Mouse (Mus musculus) neural tube, embryonic 13.5 days (tissue): ENCODE measurements around the gene Gm20388. TPM values are rescaled to one million over a fixed set of nuclear protein-coding genes. Genes with fewer than 3 reads are reported as not detected.
A peak's percentile ranks its signal among the peaks of the same experiment; 100 is the strongest.
"Not testable (repeated sequence)": the region's sequence is repeated elsewhere in the genome, so short reads cannot be mapped to it uniquely, and the experiment has no call there.

Source experiments
- ATAC-seq: fragments of 200-750 bp; cut with Nextera tagmentation; 2 replicates; pipeline ENCODE4 v1.8.0; 2017; ENCODE audit warnings: low read depth, mild to moderate bottlenecking, moderate TSS enrichment, moderate library complexity
- H3K27ac ChIP-seq: fragments of 300-500 bp; sonication (generic); replicated peaks from 2 replicates; pipeline ENCODE4 v1.5.1; 2015; ENCODE audit warnings: moderate library complexity, mild to moderate bottlenecking, inconsistent platforms
- H3K27me3 ChIP-seq: fragments of 300-500 bp; sonication (generic); 2 replicates; pipeline ENCODE4 v1.6.1; 2015; ENCODE audit warnings: mild to moderate bottlenecking, inconsistent platforms
- H3K36me3 ChIP-seq: fragments of 300-500 bp; sonication (generic); 2 replicates; pipeline ENCODE4 v1.6.1; 2015; ENCODE audit warnings: mild to moderate bottlenecking, inconsistent platforms
- H3K4me1 ChIP-seq: fragments of 300-500 bp; sonication (generic); replicated peaks from 2 replicates; pipeline ENCODE4 v1.6.1; 2015; ENCODE audit warnings: inconsistent platforms
- H3K4me2 ChIP-seq: fragments of 300-500 bp; sonication (generic); 2 replicates; pipeline ENCODE4 v1.6.1; 2015; ENCODE audit warnings: inconsistent platforms, mild to moderate bottlenecking, moderate library complexity
- H3K4me3 ChIP-seq: fragments of 300-500 bp; sonication (generic); 2 replicates; pipeline ENCODE4 v1.5.1; 2015; ENCODE audit warnings: mild to moderate bottlenecking, inconsistent platforms
- H3K9ac ChIP-seq: fragments of 300-500 bp; sonication (generic); 2 replicates; pipeline ENCODE4 v1.6.1; 2015; ENCODE audit warnings: moderate library complexity, mild to moderate bottlenecking, inconsistent platforms
- H3K9me3 ChIP-seq: fragments of 300-500 bp; sonication (generic); 2 replicates; pipeline ENCODE4 v1.6.1; 2016; ENCODE audit warnings: inconsistent platforms
- WGBS: fragments of 180-500 bp; shearing (Covaris S2); methylation state at CpG from one replicate; pipeline ENCODE4 v1.1.7; 2015; 5-methylcytosine and 5-hydroxymethylcytosine counted together
- polyA plus RNA-seq: library from polyadenylated mRNA; unstranded; fragments of >200 nt; fragmentation: Nextera tagmentation; extraction: Ambion mirVana; gene quantifications from 2 replicates; pipeline ENCODE4 v1.2.1, GENCODE M21; 2015

The Gm20388 gene
- polyA plus RNA-seq, 1 experiment from 2014 or later, result 0.27 TPM

DNA sequence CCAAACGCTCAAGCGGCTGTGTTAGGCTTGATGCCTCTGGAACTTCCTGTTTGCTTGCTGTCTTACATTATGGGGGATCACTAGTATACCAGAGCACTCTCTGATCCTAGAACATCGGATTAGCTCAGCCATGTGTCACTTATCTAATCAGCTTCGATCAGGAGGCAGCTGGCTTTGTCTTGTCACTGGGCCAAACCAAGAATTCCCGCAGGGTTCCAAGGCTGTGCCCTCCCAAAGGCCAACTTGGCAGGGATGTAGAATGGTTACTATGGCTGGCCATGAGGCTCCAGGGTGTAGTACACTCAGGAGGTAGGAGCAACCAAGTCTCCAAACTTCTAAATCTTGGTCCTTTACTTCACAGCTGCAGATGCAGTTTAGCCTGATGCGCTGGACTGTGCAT is 2656.1 kb downstream of the Gm20388 start:
- Histone ChIP-seq H3K27me3 (no peaks in the 10 kb centered on the region), H3K4me3 (peak overlapping the region; percentile 73), H3K4me2 (peak overlapping the region; percentile 88), H3K36me3 (peaks cover 21% of the 10 kb centered on the region), H3K4me1 (peaks cover 28% of the 10 kb centered on the region), H3K9me3 (no peaks in the 10 kb centered on the region), H3K9ac (peak overlapping the region; percentile 70), H3K27ac (peak overlapping the region; percentile 91)
- WGBS, result 42% methylated on average over 6 of the region's 6 CpGs
- ATAC-seq, result 0 out of 2 replicates have a peak, but pooled peaks have one; percentile 2

GRCm38 (mm10) chr8:122567361-122568108 is 2656.9 kb downstream of the Gm20388 start, which contains the start of gene Cdt1:
Cdt1 (plus strand) TSS chr8:122568015.
- peak within 1 kb of the TSS; percentile 70 for H3K9ac ChIP-seq
- under 1% methylated on average over 62 of the region's 62 CpGs for WGBS
- peak within 1 kb of the TSS; percentile 73 for H3K4me3 ChIP-seq
- peaks cover 28% of the 10 kb centered on the region for H3K4me1 ChIP-seq
- peak within 1 kb of the TSS; percentile 88 for H3K4me2 ChIP-seq
- H3K36me3 ChIP-seq, result peaks cover 29% of the 10 kb centered on the region
- no peaks in the 10 kb centered on the region for H3K9me3 ChIP-seq
- H3K27ac ChIP-seq, result peak within 1 kb of the TSS; percentile 91
- peak; percentile 97 for ATAC-seq
- no peaks in the 10 kb centered on the region for H3K27me3 ChIP-seq

- peak overlapping the region; percentile 88 for H3K4me2 ChIP-seq
- H3K9me3 ChIP-seq, result no peaks in the 10 kb centered on the region
- under 1% methylated on average over 34 of the region's 34 CpGs for WGBS
- H3K36me3 ChIP-seq, result peaks cover 33% of the 10 kb centered on the region
- no peaks in the 10 kb centered on the region for H3K27me3 ChIP-seq
- H3K4me1 ChIP-seq, result peaks cover 31% of the 10 kb centered on the region
- H3K4me3 ChIP-seq, result peak overlapping the region; percentile 73
- H3K27ac ChIP-seq, result peak overlapping the region; percentile 74
- H3K9ac ChIP-seq, result peak overlapping the region; percentile 70
- ATAC-seq, result peak; percentile 63
Measured at GRCm38 (mm10) chr8:122568109-122568504, 2657.5 kb downstream of the Gm20388 start.

GRCm38 (mm10) chr8:122568881-122569309 is 2658.3 kb downstream of the Gm20388 start:
- ATAC-seq, result no peak
- H3K9me3 ChIP-seq, result no peaks in the 10 kb centered on the region
- H3K27me3 ChIP-seq, result no peaks in the 10 kb centered on the region
- H3K4me1 ChIP-seq, result peaks cover 37% of the 10 kb centered on the region
- no peak overlapping the region; the same call in 1 of the 2 replicates for H3K9ac ChIP-seq
- 7% methylated on average over 10 of the region's 10 CpGs for WGBS
- H3K36me3 ChIP-seq, result peaks cover 33% of the 10 kb centered on the region
- H3K27ac ChIP-seq, result no peak overlapping the region
- H3K4me3 ChIP-seq, result peak overlapping the region; percentile 73
- peak overlapping the region; percentile 88 for H3K4me2 ChIP-seq

DNA sequence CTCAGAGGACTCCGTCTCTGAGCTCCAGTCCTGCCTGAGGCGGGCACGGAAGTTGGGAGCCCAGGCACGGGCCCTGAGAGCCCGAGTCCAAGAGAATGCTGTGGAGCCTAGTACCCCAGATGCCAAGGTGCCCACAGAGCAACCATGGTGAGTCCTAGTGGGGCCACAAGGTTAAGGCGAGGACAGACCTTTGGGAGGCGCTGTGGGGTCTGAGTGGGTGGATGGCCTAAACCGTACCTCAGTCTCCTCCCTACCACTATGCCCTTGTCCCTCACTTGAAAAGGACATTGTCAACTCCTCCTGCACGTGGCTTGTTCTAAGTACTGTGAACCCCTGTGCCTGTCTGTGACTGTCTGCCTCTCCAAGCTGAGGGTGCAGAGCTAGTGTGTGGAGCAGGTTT is 2658.7 kb downstream of the Gm20388 start:
- H3K36me3 ChIP-seq, result peaks cover 32% of the 10 kb centered on the region
- no peaks in the 10 kb centered on the region for H3K27me3 ChIP-seq
- H3K4me2 ChIP-seq, result peak overlapping the region; percentile 88
- 64% methylated on average over 9 of the region's 9 CpGs for WGBS
- no peaks in the 10 kb centered on the region for H3K9me3 ChIP-seq
- no peak for ATAC-seq
- H3K9ac ChIP-seq, result no peak overlapping the region; the same call in 1 of the 2 replicates
- H3K4me1 ChIP-seq, result peaks cover 41% of the 10 kb centered on the region
- no peak overlapping the region for H3K27ac ChIP-seq
- peak overlapping the region; percentile 73 for H3K4me3 ChIP-seq

DNA sequence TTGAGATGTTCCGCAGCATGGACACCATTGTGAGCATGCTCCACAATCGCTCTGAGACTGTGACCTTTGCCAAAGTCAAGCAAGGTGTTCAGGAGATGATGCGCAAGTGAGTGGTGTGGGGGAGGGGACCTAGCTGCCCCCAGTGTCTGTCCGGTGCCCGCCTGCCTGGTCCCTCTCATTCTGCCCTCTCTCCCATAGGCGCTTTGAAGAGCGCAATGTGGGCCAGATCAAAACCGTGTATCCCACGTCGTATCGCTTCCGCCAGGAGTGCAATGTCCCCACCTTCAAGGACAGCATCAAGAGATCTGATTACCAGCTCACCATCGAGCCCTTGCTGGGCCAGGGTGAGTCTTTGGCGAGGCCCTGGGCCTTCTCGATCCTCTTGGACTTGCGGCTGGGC is 2659.4 kb downstream of the Gm20388 start:
- no peak overlapping the region for H3K4me3 ChIP-seq
- H3K27me3 ChIP-seq, result no peaks in the 10 kb centered on the region
- no peak overlapping the region for H3K27ac ChIP-seq
- no peak overlapping the region for H3K9ac ChIP-seq
- H3K4me1 ChIP-seq, result peaks cover 48% of the 10 kb centered on the region
- H3K36me3 ChIP-seq, result peaks cover 29% of the 10 kb centered on the region
- ATAC-seq, result no peak
- no peaks in the 10 kb centered on the region for H3K9me3 ChIP-seq
- WGBS, result 97% methylated on average over 16 of the region's 16 CpGs
- H3K4me2 ChIP-seq, result no peak overlapping the region

- ATAC-seq, result no peak
- Histone ChIP-seq H3K4me2 (no peak overlapping the region), H3K9ac (no peak overlapping the region), H3K9me3 (no peaks in the 10 kb centered on the region), H3K27ac (no peak overlapping the region), H3K4me1 (peaks cover 59% of the 10 kb centered on the region), H3K36me3 (peaks cover 29% of the 10 kb centered on the region), H3K27me3 (no peaks in the 10 kb centered on the region), H3K4me3 (no peak overlapping the region)
- 91% methylated on average over 11 of the region's 11 CpGs for WGBS
Measured at GRCm38 (mm10) chr8:122571153-122571552, 2660.5 kb downstream of the Gm20388 start.

- H3K4me1 ChIP-seq, result peaks cover 57% of the 10 kb centered on the region
Measured at GRCm38 (mm10) chr8:122571750-122572267, 2661.2 kb downstream of the Gm20388 start.

GRCm38 (mm10) chr8:122572751-122573150 is 2662.1 kb downstream of the Gm20388 start:
- Histone ChIP-seq H3K4me2 (no peak overlapping the region), H3K9ac (no peak overlapping the region), H3K36me3 (peaks cover 29% of the 10 kb centered on the region), H3K27ac (no peak overlapping the region), H3K9me3 (no peaks in the 10 kb centered on the region), H3K27me3 (no peaks in the 10 kb centered on the region), H3K4me1 (peaks cover 57% of the 10 kb centered on the region), H3K4me3 (no peak overlapping the region)
- no peak for ATAC-seq
- WGBS, result 92% methylated on average over 3 of the region's 3 CpGs

More at GRCm38 (mm10) chr8:122571750-122572267, 2661.2 kb downstream of the Gm20388 start:
- no peak overlapping the region for H3K27ac ChIP-seq
- H3K36me3 ChIP-seq, result peaks cover 29% of the 10 kb centered on the region
- no peak overlapping the region for H3K4me3 ChIP-seq
- H3K4me2 ChIP-seq, result no peak overlapping the region
- 93% methylated on average over 17 of the region's 17 CpGs for WGBS
- ATAC-seq, result no peak
- no peak overlapping the region for H3K9ac ChIP-seq
- no peaks in the 10 kb centered on the region for H3K27me3 ChIP-seq
- no peaks in the 10 kb centered on the region for H3K9me3 ChIP-seq

DNA sequence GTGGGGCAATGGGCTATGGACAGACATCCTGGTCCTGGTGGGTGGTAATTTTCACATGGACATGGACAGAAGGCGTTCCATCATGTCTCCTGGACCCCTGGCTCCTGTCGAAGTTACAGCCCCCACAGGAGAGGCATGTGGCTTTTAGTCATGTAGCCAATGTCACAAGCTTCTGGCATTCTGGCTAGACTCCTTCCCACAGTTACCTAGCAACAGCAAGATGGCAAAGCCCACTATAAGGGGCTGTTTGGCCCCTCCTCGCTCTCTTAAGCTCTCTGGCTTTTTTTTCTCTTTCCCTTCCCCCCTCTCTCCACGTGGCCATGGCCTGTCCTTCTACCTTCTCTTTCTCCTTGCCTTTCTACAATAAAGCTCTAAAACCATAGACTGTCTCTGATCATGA is 2662.5 kb downstream of the Gm20388 start:
- H3K27me3 ChIP-seq, ATAC-seq, H3K9ac ChIP-seq, H3K9me3 ChIP-seq, H3K27ac ChIP-seq, H3K4me2 ChIP-seq, H3K4me3 ChIP-seq: not testable (repeated sequence)
- H3K36me3 ChIP-seq, result peaks cover 29% of the 10 kb centered on the region
- WGBS, result 21% methylated on average over 4 of the region's 4 CpGs
- H3K4me1 ChIP-seq, result peaks cover 56% of the 10 kb centered on the region

DNA sequence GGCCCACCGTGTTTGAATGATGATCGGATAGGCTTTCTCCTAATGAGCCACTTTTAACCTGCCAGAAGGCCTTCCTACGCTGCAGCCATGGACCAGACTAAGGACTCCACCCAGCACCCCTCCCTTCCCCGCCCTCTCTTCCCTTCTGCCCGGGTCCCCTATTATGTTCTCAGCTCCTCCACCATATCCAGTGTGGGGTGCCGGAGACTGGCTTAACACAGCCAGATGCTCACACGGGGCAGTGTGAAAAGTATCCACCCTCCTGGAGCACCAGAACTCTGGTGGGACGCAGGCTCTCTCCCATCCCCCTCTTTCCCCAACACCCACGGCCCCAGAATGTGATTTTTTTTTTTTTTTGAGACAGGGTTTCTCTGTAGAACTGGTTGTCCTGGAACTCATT is 2662.9 kb downstream of the Gm20388 start:
- Histone ChIP-seq H3K4me1 (peaks cover 52% of the 10 kb centered on the region), H3K9ac (no peak overlapping the region), H3K36me3 (peaks cover 29% of the 10 kb centered on the region), H3K27me3 (no peaks in the 10 kb centered on the region), H3K27ac (no peak overlapping the region), H3K4me2 (no peak overlapping the region), H3K4me3 (no peak overlapping the region), H3K9me3 (no peaks in the 10 kb centered on the region)
- no peak for ATAC-seq
- 37% methylated on average over 9 of the region's 9 CpGs for WGBS

- H3K27me3 ChIP-seq, result no peaks in the 10 kb centered on the region
- H3K4me2 ChIP-seq, result 0 out of 2 replicates have a peak overlapping the region, but pooled peaks have one; percentile 80
- no peak overlapping the region for H3K4me3 ChIP-seq
- peaks cover 49% of the 10 kb centered on the region for H3K4me1 ChIP-seq
- H3K36me3 ChIP-seq, result peaks cover 29% of the 10 kb centered on the region
- no peaks in the 10 kb centered on the region for H3K9me3 ChIP-seq
- ATAC-seq, result no peak
- H3K27ac ChIP-seq, result no peak overlapping the region
- no peak overlapping the region for H3K9ac ChIP-seq
- WGBS, result 35% methylated on average over 3 of the region's 3 CpGs
Measured at GRCm38 (mm10) chr8:122574264-122574663, 2663.6 kb downstream of the Gm20388 start.
